ENCODE assay signal across 8 mouse cellular contexts in genomic region chr8:70865350-70866000, GRCm38 (mm10). TPM values are rescaled to one million over a fixed set of nuclear protein-coding genes. Genes with fewer than 3 reads are reported as not detected.
DNase-seq lines count a peak whose midpoint lies in the region; ATAC-seq lines count a peak whose summit lies in the region.

No protein-coding gene starts in this region.

- peak; percentile 100 for DNase-seq in adipocyte (ENCODE audit: low spot score)
- peak; percentile 100 for DNase-seq in embryo, embryonic 10 days (ENCODE audit: low spot score)
- peak; percentile 98 for DNase-seq in gastrocnemius, postnatal 14 days
- peak; percentile 99 for DNase-seq in left cerebral cortex, postnatal 10 days (ENCODE audit: extremely low spot score in 1 of 2, low spot score in 2 of 2)
- peak; percentile 99 for DNase-seq in right cerebral cortex, postnatal 25 days
- peak; percentile 98 to 99 for DNase-seq in urinary bladder, postnatal 4 days (ENCODE audit: low spot score in 2 of 2)

- peak; percentile 87 for ATAC-seq in inflammation-experienced regulatory T-cells, adult 6 months
- ATAC-seq in megakaryocyte-erythroid progenitor cell, adult 5-6 weeks (replicated peaks; ENCODE audit: low FRiP score, low TSS enrichment, poor library complexity, severe bottlenecking): peak; percentile 62

- intact Hi-C loops in gastrocnemius, postnatal 14 days (cut with DNase I; ENCODE audit: low total_unique reads): no loop called here
- intact Hi-C loops in left cerebral cortex, postnatal 10 days (cut with DNase I): no loop called here

RNA-seq across cellular contexts. Expression of gene Kcnn1, which starts 2.4 kb away (rescaled TPM):
- total RNA-seq in gastrocnemius, postnatal 14 days (2021): 1 to 10 TPM; 5.4 to 6.6 TPM
- polyA plus RNA-seq in inflammation-experienced regulatory T-cells, adult 6 months (2017; shearing (Covaris generic)): not detected
- total RNA-seq in left cerebral cortex, postnatal 10 days (2021): 10 to 100 TPM; 27.9 to 33.2 TPM
- total RNA-seq in megakaryocyte-erythroid progenitor cell, adult 5-6 weeks (2014; fragmentation: Nextera tagmentation): 0.32 TPM in 1 of 2 replicates, not detected in the other
- 2.9 TPM in 1 of 2 replicates, not detected in the other for total RNA-seq in megakaryocyte-erythroid progenitor cell, adult 5-6 weeks (2017)

RNA-seq across cellular contexts. Expression of gene Ccdc124, which starts 8.3 kb away (rescaled TPM):
- 10 to 100 TPM; 50.3 to 50.9 TPM for total RNA-seq in gastrocnemius, postnatal 14 days (2021)
- 100 to 1,000 TPM in 1 of 3 experiments, 10 to 100 TPM in 2; 54.2 to 120 (median 63.1) TPM for polyA plus RNA-seq in inflammation-experienced regulatory T-cells, adult 6 months (2017; shearing (Covaris generic))
- total RNA-seq in left cerebral cortex, postnatal 10 days (2021): 10 to 100 TPM; 88.9 to 93.3 TPM
- total RNA-seq in megakaryocyte-erythroid progenitor cell, adult 5-6 weeks (2014; fragmentation: Nextera tagmentation): 28.5 and 47.9 TPM in 2 replicates
- total RNA-seq in megakaryocyte-erythroid progenitor cell, adult 5-6 weeks (2017): 30.8 and 51.1 TPM in 2 replicates

RNA-seq across cellular contexts. Expression of gene Arrdc2, which starts 26.0 kb away (rescaled TPM):
- 10 to 100 TPM in 1 of 2 experiments, 1 to 10 TPM in 1; 4.8 to 71.3 TPM for total RNA-seq in gastrocnemius, postnatal 14 days (2021)
- polyA plus RNA-seq in inflammation-experienced regulatory T-cells, adult 6 months (2017; shearing (Covaris generic)): 1 to 10 TPM; 1.9 to 7.8 (median 3.7) TPM
- total RNA-seq in left cerebral cortex, postnatal 10 days (2021): 10 to 100 TPM; 12.9 to 21.2 TPM
- 27.6 and 29.1 TPM in 2 replicates for total RNA-seq in megakaryocyte-erythroid progenitor cell, adult 5-6 weeks (2014; fragmentation: Nextera tagmentation)
- 8.0 and 11.8 TPM in 2 replicates for total RNA-seq in megakaryocyte-erythroid progenitor cell, adult 5-6 weeks (2017)

RNA-seq across cellular contexts. Expression of gene Slc5a5, which starts 27.1 kb away (rescaled TPM):
- under 1 TPM in 1 of 2 experiments, not detected in 1; 0.08 TPM for total RNA-seq in gastrocnemius, postnatal 14 days (2021)
- polyA plus RNA-seq in inflammation-experienced regulatory T-cells, adult 6 months (2017; shearing (Covaris generic)): not detected
- 1 to 10 TPM; 7.2 to 7.3 TPM for total RNA-seq in left cerebral cortex, postnatal 10 days (2021)
- 0.59 TPM in 1 of 2 replicates, not detected in the other for total RNA-seq in megakaryocyte-erythroid progenitor cell, adult 5-6 weeks (2014; fragmentation: Nextera tagmentation)
- not detected in 2 replicates for total RNA-seq in megakaryocyte-erythroid progenitor cell, adult 5-6 weeks (2017)

RNA-seq across cellular contexts. Expression of gene Rpl18a, which starts 31.7 kb away (rescaled TPM):
- total RNA-seq in gastrocnemius, postnatal 14 days (2021): 1,000 to 10,000 TPM; 1,213 to 1,382 TPM
- polyA plus RNA-seq in inflammation-experienced regulatory T-cells, adult 6 months (2017; shearing (Covaris generic)): over 10,000 TPM in 2 of 3 experiments, 1,000 to 10,000 TPM in 1; 6,080 to 11,053 (median 10,917) TPM
- 100 to 1,000 TPM; 690 to 725 TPM for total RNA-seq in left cerebral cortex, postnatal 10 days (2021)
- 6,537 and 6,664 TPM in 2 replicates for total RNA-seq in megakaryocyte-erythroid progenitor cell, adult 5-6 weeks (2014; fragmentation: Nextera tagmentation)
- total RNA-seq in megakaryocyte-erythroid progenitor cell, adult 5-6 weeks (2017): 1,763 and 2,438 TPM in 2 replicates

Comparison
In these comparisons a context has a peak if more than half of its experiments do, and no peak if none do; other contexts are left out.
1. Peak in every context shown above with its lines: DNase-seq and ATAC-seq.